Comparison of ENCODE assay signal across 18 mouse cellular contexts in genomic region chr5:76771371-76771770, GRCm38 (mm10).
"Had no signal": no experiment of that assay in that cellular context is flagged by ENCODE, and none has a peak within 500 bp of the region (broad histone marks: within the 10 kb centered on the region; RNA-seq: fewer than 3 reads in every experiment).

No protein-coding gene starts in this region.

- H3K36me3 ChIP-seq: liver, embryonic 13.5 days; stomach, embryonic 15.5 days had no signal

- H3K9me3 ChIP-seq: liver, embryonic 13.5 days; midbrain, embryonic 12.5 days; neural tube, embryonic 13.5 days; stomach, embryonic 15.5 days had no signal

- H3K4me1 ChIP-seq: liver, embryonic 13.5 days; midbrain, embryonic 12.5 days; stomach, embryonic 15.5 days had no signal

- H3K27me3 ChIP-seq: liver, embryonic 13.5 days; midbrain, embryonic 12.5 days; neural tube, embryonic 13.5 days; stomach, embryonic 15.5 days had no signal

- ATAC-seq: intestine, postnatal 0 days; midbrain, embryonic 16.5 days had no signal

- H3K27ac ChIP-seq: liver, embryonic 13.5 days; macrophage; midbrain, embryonic 12.5 days; neural tube, embryonic 13.5 days; stomach, embryonic 15.5 days had no signal

- H3K9ac ChIP-seq: liver, embryonic 13.5 days; midbrain, embryonic 12.5 days; neural tube, embryonic 13.5 days; stomach, embryonic 15.5 days had no signal

- DNase-seq: kidney, adult 8-10 months; kidney, postnatal 14 days; kidney, postnatal 4 days; layer of hippocampus, adult 9-11 months; liver, embryonic 13.5 days; lung, adult 2 months; right cerebral cortex, adult 18-20 months; right cerebral cortex, postnatal 14 days; right cerebral cortex, postnatal 4 days; thymus, adult 18-20 months; thymus, postnatal 36 days had no signal

- H3K4me3 ChIP-seq: liver, embryonic 13.5 days; midbrain, embryonic 12.5 days; myocyte; neural tube, embryonic 13.5 days; stomach, embryonic 15.5 days had no signal

- H3K4me2 ChIP-seq: liver, embryonic 13.5 days; midbrain, embryonic 12.5 days; neural tube, embryonic 13.5 days; stomach, embryonic 15.5 days had no signal
